Mouse (Mus musculus) stomach, postnatal 0 days (tissue): ENCODE results near the gene Pycr1.

Experiments
- CTCF ChIP-seq: IDR thresholded peaks from 2 replicates; pipeline ENCODE4 v1.5.1; 2016; ENCODE audit warnings: antibody characterized with exemption, low read depth, mild to moderate bottlenecking, moderate library complexity
- EP300 ChIP-seq: optimal IDR thresholded peaks from 2 replicates; pipeline ENCODE3; 2016; ENCODE audit warnings: antibody characterized with exemption

DNA sequence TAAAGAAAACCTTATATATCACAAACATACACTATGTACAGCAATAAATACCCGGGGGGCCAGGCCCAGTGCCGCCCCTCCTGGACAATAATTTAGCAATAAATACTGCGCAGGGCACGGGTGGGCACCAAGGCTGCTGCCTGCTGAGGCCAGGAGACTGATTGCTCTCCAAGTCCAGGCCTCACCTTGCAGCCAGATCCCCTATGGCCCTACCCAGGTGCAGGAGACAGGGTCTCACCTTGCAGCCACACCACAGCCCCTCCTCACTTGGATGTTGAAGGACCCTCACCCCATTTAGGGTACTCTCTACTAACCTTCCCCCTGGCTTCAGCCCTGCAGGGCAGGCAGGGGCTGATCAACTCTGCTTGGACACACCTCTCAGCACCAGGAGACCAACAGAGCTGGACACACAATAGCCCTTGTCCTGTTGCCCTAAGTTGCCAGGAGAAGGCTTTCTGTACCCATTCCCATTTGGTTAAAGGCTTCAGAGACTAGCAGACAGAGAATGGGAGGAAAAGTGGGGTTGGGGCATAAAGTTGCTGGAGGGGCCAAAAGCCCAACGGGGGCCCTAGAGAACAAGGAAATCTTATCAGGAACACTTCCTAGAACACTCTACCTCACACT is 18.3 kb downstream of the Pycr1 start, which contains the start of gene Sirt7:
- TF ChIP-seq CTCF (no peak), EP300 (no peak)
